Mouse (Mus musculus) E14TG2a.4 (cell line): Measurements from ENCODE around the gene Pnp2.

ENCODE experiments used
- CTCF ChIP-seq: conservative IDR thresholded peaks from 2 replicates; pipeline ENCODE4 v1.5.1; 2014; ENCODE audit warnings: low read length
- NANOG ChIP-seq: IDR thresholded peaks from 2 replicates; pipeline ENCODE4 v1.6.1; 2014; ENCODE audit warnings: borderline replicate concordance, low read length, mixed read lengths
- POU5F1 ChIP-seq: IDR thresholded peaks from 2 replicates; pipeline ENCODE4 v1.6.1; 2014; ENCODE audit warnings: low read length, borderline replicate concordance

DNA sequence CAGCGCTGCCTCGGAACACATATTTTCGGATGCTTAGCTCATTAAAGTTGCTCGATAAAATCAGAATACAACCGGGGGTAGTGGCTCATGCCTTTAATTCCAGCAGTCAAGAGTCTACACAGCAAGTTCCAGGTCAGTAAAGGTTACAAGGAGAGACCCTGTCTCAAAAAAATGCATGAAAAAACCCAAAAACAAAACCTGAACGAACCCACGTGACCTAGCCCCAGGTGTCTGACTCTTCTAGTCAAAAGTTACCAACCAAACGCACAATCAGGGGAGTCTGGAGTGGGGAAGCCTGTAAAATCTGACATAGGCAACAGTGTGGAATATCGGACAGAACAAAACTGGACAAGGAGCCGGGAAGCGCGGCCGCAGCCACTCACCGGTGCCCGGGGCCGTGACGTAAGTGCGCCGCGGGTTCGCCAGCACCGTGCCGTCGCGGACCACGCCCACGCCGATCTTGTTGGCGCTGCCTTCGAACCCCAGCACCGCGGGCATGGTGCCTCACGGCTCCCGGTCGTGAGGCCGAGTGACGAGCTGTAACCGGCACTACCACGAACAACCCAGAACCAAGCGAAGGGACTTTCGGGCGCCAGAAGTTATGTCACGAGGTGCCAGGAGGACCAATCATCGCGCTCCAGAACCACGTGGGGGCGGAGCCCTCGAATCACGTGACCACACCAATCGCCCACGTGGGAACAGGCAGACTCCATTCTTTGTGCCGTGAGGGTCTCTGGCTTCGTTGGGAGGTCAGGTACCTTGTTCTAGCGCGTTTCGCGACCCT is 31.3 kb upstream of the Pnp2 start, which contains the start of the genes Osgep and Apex1:
- TF ChIP-seq CTCF (no peak), POU5F1 (no peak), NANOG (no peak)
